Mouse (Mus musculus) liver, embryonic 11.5 days (tissue): ENCODE results near the gene Gm49393. TPM values are rescaled to one million over a fixed set of nuclear protein-coding genes. Genes with fewer than 3 reads are reported as not detected.
"Not testable (repeated sequence)": the region's sequence is repeated elsewhere in the genome, so short reads cannot be mapped to it uniquely, and the experiment has no call there.

Experiments used
- ATAC-seq: fragments of 200-750 bp; cut with Nextera tagmentation; replicated peaks from 2 replicates; pipeline ENCODE4 v1.8.0; 2017; ENCODE audit warnings: moderate number of reproducible peaks, mild to moderate bottlenecking, moderate TSS enrichment, moderate library complexity; ENCODE audit not compliant: low FRiP score
- DNase-seq: peaks from one replicate; pipeline ENCODE4 v3.0.0-alpha.2; 2017; ENCODE audit warnings: low spot score
- H3K27ac ChIP-seq: fragments of 300-500 bp; sonication (generic); 2 replicates; pipeline ENCODE4 v1.5.1; 2014; ENCODE audit warnings: mild to moderate bottlenecking, low read depth, low read length, control low read depth
- H3K27me3 ChIP-seq: fragments of 300-500 bp; sonication (generic); replicated peaks from 2 replicates; pipeline ENCODE4 v1.6.1; 2014; ENCODE audit warnings: low read length, mixed read lengths; ENCODE audit not compliant: control insufficient read depth, insufficient read depth
- H3K36me3 ChIP-seq: fragments of 300-500 bp; sonication (generic); 2 replicates; pipeline ENCODE4 v1.6.1; 2014; ENCODE audit warnings: mild to moderate bottlenecking, low read length, moderate library complexity, mixed read lengths; ENCODE audit not compliant: control insufficient read depth, insufficient read depth
- H3K4me1 ChIP-seq: fragments of 300-500 bp; sonication (generic); replicated peaks from 2 replicates; pipeline ENCODE4 v1.6.1; 2014; ENCODE audit warnings: low read length, mixed read lengths; ENCODE audit not compliant: control insufficient read depth, insufficient read depth
- H3K4me2 ChIP-seq: fragments of 300-500 bp; sonication (generic); 2 replicates; pipeline ENCODE4 v1.6.1; 2014; ENCODE audit warnings: mild to moderate bottlenecking, control low read depth, moderate library complexity
- H3K4me3 ChIP-seq: fragments of 300-500 bp; sonication (generic); 2 replicates; pipeline ENCODE4 v1.5.1; 2014; ENCODE audit warnings: low read depth, low read length, control low read depth
- H3K9ac ChIP-seq: fragments of 300-500 bp; sonication (generic); 2 replicates; pipeline ENCODE4 v1.6.1; 2014; ENCODE audit warnings: low read depth, low read length, control low read depth
- H3K9me3 ChIP-seq: fragments of 300-500 bp; sonication (generic); 2 replicates; pipeline ENCODE4 v1.6.1; 2016; ENCODE audit warnings: low read length, inconsistent platforms, mixed read lengths; ENCODE audit not compliant: control insufficient read depth
- WGBS: fragments of 180-500 bp; shearing (Covaris S2); extraction: QIAGEN DNeasy Blood & Tissue Kit; methylation state at CpG from one replicate; pipeline ENCODE4 v1.1.7; 2014; 5-methylcytosine and 5-hydroxymethylcytosine counted together
- polyA plus RNA-seq: library from polyadenylated mRNA; unstranded; fragments of >200 nt; fragmentation: Nextera tagmentation; extraction: Ambion mirVana; gene quantifications from 2 replicates; pipeline ENCODE4 v1.2.1, GENCODE M21; 2014

Gm49393 gene
- not detected in 2 replicates for polyA plus RNA-seq

DNA sequence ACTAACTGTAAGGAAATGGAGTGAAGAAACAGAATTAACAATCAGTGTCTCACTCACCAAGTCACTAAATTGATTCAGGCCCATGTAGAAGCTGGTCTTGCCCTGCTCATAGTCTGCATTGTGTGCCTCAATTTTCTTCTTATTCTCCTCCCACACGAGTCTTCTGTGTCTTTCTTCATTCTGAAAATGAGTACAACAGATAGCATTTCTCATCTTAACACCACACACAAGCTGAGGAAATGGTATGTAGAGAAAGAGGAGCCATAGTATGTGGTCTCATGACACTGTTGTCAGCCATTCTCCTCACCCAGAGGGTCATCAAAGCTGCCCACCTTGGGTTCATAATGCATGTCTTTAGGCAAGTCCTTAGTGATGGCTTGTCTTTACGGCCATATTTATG is at the start of gene Gm49393:
Gene Gm49393, minus strand, starts transcription at position 101 of the 400 bp plus-strand sequence.
- H3K4me1 ChIP-seq, H3K27ac ChIP-seq, H3K4me2 ChIP-seq, DNase-seq, H3K36me3 ChIP-seq, H3K9ac ChIP-seq, H3K27me3 ChIP-seq, ATAC-seq, H3K9me3 ChIP-seq, H3K4me3 ChIP-seq: not testable (repeated sequence)
- WGBS, result 76% methylated on average over 2 of the region's 2 CpGs

DNA sequence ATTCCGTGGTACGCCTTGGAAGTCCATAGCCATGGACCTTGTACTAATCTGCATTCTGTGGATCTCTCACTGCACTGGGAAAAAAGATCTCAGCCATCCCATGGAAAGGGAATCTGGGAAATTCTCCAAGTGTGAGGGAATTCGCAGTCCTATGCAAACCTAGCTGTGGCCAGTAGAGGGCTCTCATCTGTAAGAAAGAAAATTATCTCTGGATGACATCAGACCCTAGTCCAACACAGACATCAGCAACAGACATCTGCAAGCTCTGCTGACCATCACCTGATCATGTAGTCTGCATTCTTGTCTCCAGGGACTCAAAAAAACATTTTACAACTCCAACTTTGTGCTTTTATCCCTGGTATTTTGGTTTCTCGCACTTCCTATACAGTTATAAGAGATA is 36.9 kb upstream of the Gm49393 start:
- not testable (repeated sequence) for H3K4me3 ChIP-seq, H3K36me3 ChIP-seq, H3K9ac ChIP-seq, H3K27me3 ChIP-seq, H3K9me3 ChIP-seq, H3K4me2 ChIP-seq, H3K4me1 ChIP-seq, H3K27ac ChIP-seq, DNase-seq, ATAC-seq
- 74% methylated on average over 4 of the region's 4 CpGs for WGBS

DNA sequence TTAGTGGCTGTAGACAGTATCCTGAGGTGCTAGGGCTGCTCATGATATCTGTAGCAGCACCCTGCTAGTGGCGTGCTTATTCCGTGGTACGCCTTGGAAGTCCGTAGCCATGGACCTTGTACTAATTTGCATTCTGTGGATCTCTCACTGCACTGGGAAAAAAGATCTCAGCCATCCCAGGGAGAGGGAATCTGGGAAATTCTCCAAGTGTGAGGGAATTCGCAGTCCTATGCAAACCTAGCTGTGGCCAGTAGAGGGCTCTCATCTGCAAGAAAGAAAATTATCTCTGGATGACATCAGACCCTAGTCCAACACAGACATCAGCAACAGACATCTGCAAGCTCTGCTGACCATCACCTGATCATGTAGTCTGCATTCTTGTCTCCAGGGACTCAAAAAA is 28.6 kb upstream of the Gm49393 start:
- H3K36me3 ChIP-seq, H3K4me2 ChIP-seq, H3K9me3 ChIP-seq, H3K4me3 ChIP-seq, H3K27ac ChIP-seq, DNase-seq, ATAC-seq, H3K4me1 ChIP-seq, H3K27me3 ChIP-seq, H3K9ac ChIP-seq: not testable (repeated sequence)
- 21% methylated on average over 5 of the region's 5 CpGs for WGBS

DNA sequence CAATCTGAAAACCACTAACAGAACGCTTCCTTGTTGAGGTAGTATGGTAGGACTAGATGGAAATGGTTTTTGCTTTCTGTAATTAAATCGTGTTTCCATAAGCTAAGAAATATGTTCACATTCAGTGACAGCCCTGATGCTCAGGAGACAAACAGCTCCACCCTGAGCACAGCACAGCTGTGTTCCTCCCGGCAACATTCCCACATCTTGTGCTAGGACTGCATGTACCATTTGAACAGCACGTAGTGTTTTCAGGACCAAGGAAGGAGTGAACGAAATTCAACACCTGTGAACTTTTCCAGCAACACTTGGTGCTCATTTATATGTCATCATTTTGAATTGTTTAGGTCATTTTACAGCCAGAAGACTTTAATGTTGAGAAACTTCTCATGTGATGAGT is 26.3 kb upstream of the Gm49393 start:
- no peaks in the 10 kb centered on the region for H3K4me1 ChIP-seq
- no peaks in the 10 kb centered on the region for H3K27me3 ChIP-seq
- ATAC-seq (no peak), DNase-seq (no peak)
- peaks cover 2% of the 10 kb centered on the region; the same call in 1 of the 2 replicates for H3K9me3 ChIP-seq
- WGBS, result 56% methylated on average over 5 of the region's 5 CpGs
- no peaks in the 10 kb centered on the region for H3K36me3 ChIP-seq
- no peak overlapping the region for H3K4me3 ChIP-seq
- no peak overlapping the region for H3K9ac ChIP-seq
- H3K27ac ChIP-seq, result no peak overlapping the region
- no peak overlapping the region for H3K4me2 ChIP-seq

DNA sequence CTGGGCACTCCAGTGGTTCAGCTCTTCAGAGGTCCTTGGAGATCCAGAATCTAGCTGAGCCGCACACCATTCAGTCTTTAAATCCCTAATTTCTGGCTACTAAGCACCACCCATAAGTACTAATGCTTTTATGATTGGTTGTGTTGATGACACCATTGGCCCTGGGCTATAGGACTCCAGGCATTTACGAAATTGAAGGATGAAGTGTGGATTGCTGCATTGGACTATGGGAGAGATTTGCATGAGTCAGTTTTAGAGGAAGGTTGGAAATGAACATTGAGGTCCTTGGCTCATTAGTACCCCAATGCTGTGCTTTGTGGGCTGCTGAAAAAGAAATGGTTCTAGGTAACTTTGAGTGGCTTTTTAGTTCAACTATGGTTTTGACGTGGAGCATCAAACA is 6.5 kb upstream of the Gm49393 start, which contains the start of gene Tpbpa:
Gene Tpbpa, minus strand, starts transcription at position 101 of the 400 bp plus-strand sequence.
- not testable (repeated sequence) for H3K27ac ChIP-seq, H3K4me3 ChIP-seq, H3K27me3 ChIP-seq, H3K9ac ChIP-seq, DNase-seq, H3K36me3 ChIP-seq, ATAC-seq, H3K9me3 ChIP-seq, H3K4me2 ChIP-seq, H3K4me1 ChIP-seq
- whole genome bisulfite sequencing, result 71% methylated on average over 3 of the region's 3 CpGs

- Histone ChIP-seq H3K4me3 (no peak within 1 kb of the TSS), H3K4me1 (no peaks in the 10 kb centered on the region), H3K9me3 (no peaks in the 10 kb centered on the region), H3K4me2 (no peak within 1 kb of the TSS; the same call in 1 of the 2 replicates), H3K27me3 (no peaks in the 10 kb centered on the region), H3K36me3 (no peaks in the 10 kb centered on the region), H3K9ac (no peak within 1 kb of the TSS), H3K27ac (no peak within 1 kb of the TSS)
- ATAC-seq, result peak; percentile 92
- no peak for DNase-seq
- 33% methylated on average over 5 of the region's 5 CpGs for WGBS
These were observed 1.1 kb upstream of the Gm49393 start, which contains the start of the genes Gm49391 and Ctla2a for GRCm38 (mm10) chr13:60936500-60936901. TSS of gene Gm49391 (minus strand) at chr13:60936571. TSS of gene Ctla2a (minus strand) at chr13:60936625.

GRCm38 (mm10) chr13:60904780-60905179 is 30.6 kb downstream of the Gm49393 start, which contains the start of gene Tpbpb:
TSS of gene Tpbpb (minus strand) at chr13:60904880.
- H3K27me3 ChIP-seq, ATAC-seq, H3K4me2 ChIP-seq, DNase-seq, H3K36me3 ChIP-seq, H3K4me3 ChIP-seq, H3K9me3 ChIP-seq, H3K27ac ChIP-seq, H3K9ac ChIP-seq, H3K4me1 ChIP-seq: not testable (repeated sequence)
- WGBS, result 92% methylated on average over 2 of the region's 2 CpGs

GRCm38 (mm10) chr13:60897328-60897727 is 38.1 kb downstream of the Gm49393 start, which contains the start of gene Ctla2b:
TSS of gene Ctla2b (minus strand) at chr13:60897447.
- Histone ChIP-seq H3K9ac (no peak within 1 kb of the TSS), H3K36me3 (no peaks in the 10 kb centered on the region), H3K27me3 (no peaks in the 10 kb centered on the region), H3K27ac (peak within 1 kb of the TSS; percentile 34; the same call in 1 of the 2 replicates), H3K4me2 (no peak within 1 kb of the TSS), H3K4me1 (no peaks in the 10 kb centered on the region), H3K4me3 (no peak within 1 kb of the TSS), H3K9me3 (no peaks in the 10 kb centered on the region)
- ATAC-seq, result peak; percentile 87
- 34% methylated on average over 3 of the region's 3 CpGs for WGBS
- no peak for DNase-seq

- not testable (repeated sequence) for H3K9me3 ChIP-seq, H3K4me1 ChIP-seq, DNase-seq, H3K27me3 ChIP-seq, ATAC-seq, H3K4me2 ChIP-seq, H3K9ac ChIP-seq, H3K36me3 ChIP-seq, H3K4me3 ChIP-seq
- peak within 1 kb of the TSS; percentile 34; the same call in 1 of the 2 replicates for H3K27ac ChIP-seq
- 84% methylated on average over 8 of the region's 8 CpGs for WGBS
These were observed 38.6 kb downstream of the Gm49393 start, which contains the start of gene Gm49392 for GRCm38 (mm10) chr13:60896794-60897193. TSS of gene Gm49392 (minus strand) at chr13:60896894.
